Mouse (Mus musculus): ENCODE measurements around the gene Hhex. TPM values are rescaled to one million over a fixed set of nuclear protein-coding genes. Genes with fewer than 3 reads are reported as not detected.

The Hhex gene
- 16.3 TPM for polyA plus RNA-seq (2014; fragmentation: Illumina TruSeq; extraction: RNeasy Lipid Tissue Mini Kit (QIAGEN cat#74804); ENCODE audit: insufficient read depth, low read depth, low replicate concordance)

DNA sequence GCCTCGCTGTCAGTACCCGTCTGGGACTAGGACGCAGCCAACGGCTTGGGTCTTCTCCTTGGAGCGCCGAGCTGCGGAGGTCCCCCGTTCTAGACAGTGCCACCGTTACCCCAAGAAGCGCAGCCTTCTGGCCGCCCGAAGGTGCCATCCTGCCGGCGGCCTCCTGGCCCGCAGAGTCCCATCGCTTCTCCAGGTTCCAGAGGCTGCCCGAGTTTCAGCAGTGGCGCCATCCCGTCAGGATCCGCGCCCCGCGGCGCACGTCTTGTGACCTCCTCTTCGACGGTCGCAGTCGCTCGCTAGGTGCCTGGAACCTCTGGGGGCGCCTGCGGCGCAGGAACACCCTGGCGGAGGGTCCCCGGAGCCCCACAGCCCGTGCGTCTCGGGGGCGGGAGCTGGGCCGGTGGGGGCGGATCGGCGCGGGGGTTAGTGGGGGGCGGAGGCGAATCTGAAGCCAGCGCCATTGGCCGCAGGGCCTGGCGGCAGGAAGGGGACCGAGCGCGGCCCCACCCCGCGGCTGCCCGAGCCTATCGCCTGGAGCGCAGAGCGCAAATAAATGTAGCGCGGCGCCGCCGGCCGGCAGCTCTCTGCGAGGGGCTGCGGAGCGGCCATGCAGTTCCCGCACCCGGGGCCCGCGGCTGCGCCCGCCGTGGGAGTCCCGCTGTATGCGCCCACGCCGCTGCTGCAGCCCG, at the start of gene Hhex:
TSS of gene Hhex (plus strand) at position 548 of the 689 bp plus-strand sequence.

Other genes with a start within 250 kb of the Hhex start
- gene March5, start 227.3 kb upstream of the Hhex start, polyA plus RNA-seq (2014; fragmentation: Illumina TruSeq; extraction: RNeasy Lipid Tissue Mini Kit (QIAGEN cat#74804); ENCODE audit: insufficient read depth, low read depth, low replicate concordance), result 41.1 TPM
- 2.4 TPM for gene Cpeb3, start 226.2 kb upstream of the Hhex start, polyA plus RNA-seq (2014; fragmentation: Illumina TruSeq; extraction: RNeasy Lipid Tissue Mini Kit (QIAGEN cat#74804); ENCODE audit: insufficient read depth, low read depth, low replicate concordance)
- 10.7 TPM for gene Ide, start 97.0 kb upstream of the Hhex start, polyA plus RNA-seq (2014; fragmentation: Illumina TruSeq; extraction: RNeasy Lipid Tissue Mini Kit (QIAGEN cat#74804); ENCODE audit: insufficient read depth, low read depth, low replicate concordance)
- gene Kif11, start 58.4 kb upstream of the Hhex start, polyA plus RNA-seq (2014; fragmentation: Illumina TruSeq; extraction: RNeasy Lipid Tissue Mini Kit (QIAGEN cat#74804); ENCODE audit: insufficient read depth, low read depth, low replicate concordance), result 0.71 TPM
- gene Exoc6, start 115.6 kb downstream of the Hhex start, polyA plus RNA-seq (2014; fragmentation: Illumina TruSeq; extraction: RNeasy Lipid Tissue Mini Kit (QIAGEN cat#74804); ENCODE audit: insufficient read depth, low read depth, low replicate concordance), result 11.3 TPM